Mouse (Mus musculus) heart, postnatal 0 days (tissue): ENCODE data around the gene Kcp. TPM values are rescaled to one million over a fixed set of nuclear protein-coding genes. Genes with fewer than 3 reads are reported as not detected.

Source experiments
- ATAC-seq: fragments of 200-750 bp; cut with Nextera tagmentation; 2 replicates; pipeline ENCODE4 v1.8.0; 2017; ENCODE audit warnings: low read depth, moderate number of reproducible peaks, moderate library complexity; ENCODE audit not compliant: insufficient read depth
- DNase-seq: peaks from one replicate; pipeline ENCODE4 v3.0.0-alpha.2; 2016; ENCODE audit warnings: low spot score
- H3K27ac ChIP-seq: fragments of 300-500 bp; sonication (generic); 2 replicates; pipeline ENCODE4 v1.5.1; 2014; ENCODE audit warnings: low read depth, mild to moderate bottlenecking
- H3K27me3 ChIP-seq: fragments of 300-500 bp; sonication (generic); 2 replicates; pipeline ENCODE4 v1.6.1; 2014; ENCODE audit warnings: low read length, mixed read lengths; ENCODE audit not compliant: control insufficient read depth, insufficient read depth
- H3K36me3 ChIP-seq: fragments of 300-500 bp; sonication (generic); replicated peaks from 2 replicates; pipeline ENCODE4 v1.6.1; 2014; ENCODE audit warnings: low read length, mixed read lengths; ENCODE audit not compliant: control insufficient read depth, insufficient read depth
- H3K4me1 ChIP-seq: fragments of 300-500 bp; sonication (generic); 2 replicates; pipeline ENCODE4 v1.6.1; 2014; ENCODE audit warnings: antibody characterized with exemption; ENCODE audit not compliant: control insufficient read depth, insufficient read depth
- H3K4me2 ChIP-seq: fragments of 300-500 bp; sonication (generic); 2 replicates; pipeline ENCODE4 v1.6.1; 2014; ENCODE audit warnings: low read depth, mild to moderate bottlenecking, low read length, moderate library complexity
- H3K4me3 ChIP-seq: fragments of 300-500 bp; sonication (generic); 2 replicates; pipeline ENCODE4 v1.5.1; 2014; ENCODE audit warnings: low read depth, low read length
- H3K9ac ChIP-seq: fragments of 300-500 bp; sonication (generic); replicated peaks from 2 replicates; pipeline ENCODE4 v1.6.1; 2014; ENCODE audit warnings: low read depth, low read length, mixed read lengths
- H3K9me3 ChIP-seq: fragments of 300-500 bp; sonication (generic); replicated peaks from 2 replicates; pipeline ENCODE4 v1.6.1; 2016; ENCODE audit warnings: low read length; ENCODE audit not compliant: control insufficient read depth
- CTCF ChIP-seq: IDR thresholded peaks from 2 replicates; pipeline ENCODE4 v1.5.1; 2016; ENCODE audit warnings: antibody characterized with exemption, control low read depth, low read depth
- EP300 ChIP-seq: IDR thresholded peaks from 2 replicates; pipeline ENCODE4 v1.6.1; 2016; ENCODE audit warnings: antibody characterized with exemption, low read depth
- WGBS: fragments of 180-500 bp; shearing (Covaris S2); extraction: QIAGEN DNeasy Blood & Tissue Kit; methylation state at CpG from one replicate; pipeline ENCODE4 v1.1.7; 2014; 5-methylcytosine and 5-hydroxymethylcytosine counted together
- polyA plus RNA-seq: library from polyadenylated mRNA; unstranded; fragments of >200 nt; fragmentation: Nextera tagmentation; extraction: Ambion mirVana; gene quantifications from 2 replicates; pipeline ENCODE4 v1.2.1, GENCODE M21; 2015
- total RNA-seq: library from RNA; depleted of rRNA; stranded (reverse); fragments of >200 nt; gene quantifications from 2 replicates; pipeline ENCODE4 v1.2.3, GENCODE M21; 2014; ENCODE audit warnings: low replicate concordance

Kcp gene
- total and polyA plus RNA-seq, 2 experiments from 2014 or later: 4.2 to 17.9 TPM

GRCm38 (mm10) chr6:29545611-29546010 is 37.9 kb upstream of the Kcp start:
- Histone ChIP-seq H3K27ac (no peak overlapping the region), H3K4me1 (no peaks in the 10 kb centered on the region), H3K9me3 (0 out of 2 replicates have a peak, but pooled peaks cover 5% of the 10 kb centered on the region), H3K4me3 (no peak overlapping the region), H3K36me3 (peaks cover 72% of the 10 kb centered on the region), H3K4me2 (no peak overlapping the region), H3K9ac (no peak overlapping the region), H3K27me3 (no peaks in the 10 kb centered on the region)
- no peak for DNase-seq
- ATAC-seq: no peak
- 97% methylated on average over 2 of the region's 2 CpGs for WGBS
- TF ChIP-seq CTCF (no peak), EP300 (no peak)

GRCm38 (mm10) chr6:29540956-29541355 is 33.2 kb upstream of the Kcp start:
- H3K9ac ChIP-seq: no peak overlapping the region
- no peak for TF ChIP-seq EP300
- TF ChIP-seq CTCF: no peak
- H3K4me1 ChIP-seq: no peaks in the 10 kb centered on the region
- no peak overlapping the region for H3K4me2 ChIP-seq
- 0 out of 2 replicates have a peak, but pooled peaks cover 5% of the 10 kb centered on the region for H3K9me3 ChIP-seq
- 88% methylated on average over 1 of the region's 1 CpGs for WGBS
- no peaks in the 10 kb centered on the region for H3K27me3 ChIP-seq
- peaks cover 59% of the 10 kb centered on the region for H3K36me3 ChIP-seq
- H3K27ac ChIP-seq: no peak overlapping the region
- no peak for ATAC-seq
- DNase-seq: no peak
- H3K4me3 ChIP-seq: no peak overlapping the region

- no peaks in the 10 kb centered on the region for H3K27me3 ChIP-seq
- 0 out of 2 replicates have a peak, but pooled peaks cover 3% of the 10 kb centered on the region for H3K4me1 ChIP-seq
- ATAC-seq (no peak), DNase-seq (no peak)
- H3K4me3 ChIP-seq: no peak overlapping the region
- peaks cover 52% of the 10 kb centered on the region for H3K36me3 ChIP-seq
- WGBS: 84% methylated on average over 6 of the region's 6 CpGs
- H3K9me3 ChIP-seq: 0 out of 2 replicates have a peak, but pooled peaks cover 4% of the 10 kb centered on the region
- H3K27ac ChIP-seq: no peak overlapping the region
- TF ChIP-seq CTCF: no peak
- TF ChIP-seq EP300: no peak
- H3K9ac ChIP-seq: no peak overlapping the region
- no peak overlapping the region for H3K4me2 ChIP-seq
Measured at GRCm38 (mm10) chr6:29540223-29540622, 32.5 kb upstream of the Kcp start.

DNA sequence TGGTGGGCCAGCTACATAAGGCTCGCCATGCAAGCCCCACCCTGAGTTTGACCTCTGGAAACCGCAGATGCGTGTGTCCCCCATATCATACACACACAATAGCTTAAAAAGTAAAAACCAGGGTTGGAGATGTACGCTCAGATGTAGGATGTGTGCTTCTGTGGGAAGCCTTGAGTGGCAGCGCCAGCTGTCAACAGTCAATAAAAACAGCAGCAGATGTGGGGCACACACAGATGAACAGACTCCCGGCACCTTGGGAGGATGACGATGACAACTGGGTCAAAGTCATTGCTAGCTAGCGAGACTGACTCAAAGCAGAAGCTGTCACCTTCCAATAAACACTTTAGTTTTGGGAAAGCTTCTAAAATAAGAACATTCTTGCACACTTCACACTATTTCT is 31.8 kb upstream of the Kcp start:
- ATAC-seq: no peak
- no peak overlapping the region for H3K9ac ChIP-seq
- 0 out of 2 replicates have a peak, but pooled peaks cover 3% of the 10 kb centered on the region for H3K4me1 ChIP-seq
- no peaks in the 10 kb centered on the region for H3K27me3 ChIP-seq
- H3K4me2 ChIP-seq: no peak overlapping the region
- H3K9me3 ChIP-seq: no peaks in the 10 kb centered on the region
- DNase-seq: no peak
- TF ChIP-seq CTCF: no peak
- TF ChIP-seq EP300: no peak
- H3K4me3 ChIP-seq: no peak overlapping the region
- WGBS: 78% methylated on average over 8 of the region's 8 CpGs
- H3K36me3 ChIP-seq: peaks cover 45% of the 10 kb centered on the region
- H3K27ac ChIP-seq: no peak overlapping the region

DNA sequence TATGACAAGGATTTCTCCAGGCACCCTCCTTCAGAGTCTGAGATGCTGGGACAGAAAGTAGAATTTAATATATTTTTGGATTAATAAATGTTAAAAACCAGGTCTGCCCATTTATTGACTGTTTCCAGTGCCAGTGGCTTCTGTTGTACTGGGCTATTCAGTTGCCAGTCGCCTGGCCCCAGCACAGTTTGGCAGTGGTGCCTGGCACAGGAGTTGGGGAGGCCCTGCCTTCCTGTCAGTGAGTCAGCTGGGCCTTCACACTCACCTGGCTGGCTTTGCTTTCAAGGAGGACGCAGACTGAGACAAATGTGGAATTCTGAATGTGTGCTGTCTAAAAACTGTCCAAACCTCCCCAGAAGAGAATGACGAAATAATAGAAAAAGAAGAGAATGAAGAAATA is 29.5 kb upstream of the Kcp start:
- no peaks in the 10 kb centered on the region for H3K27me3 ChIP-seq
- H3K9me3 ChIP-seq: no peaks in the 10 kb centered on the region
- 0 out of 2 replicates have a peak, but pooled peaks cover 3% of the 10 kb centered on the region for H3K4me1 ChIP-seq
- DNase-seq (no peak), ATAC-seq (no peak)
- H3K4me3 ChIP-seq: no peak overlapping the region
- H3K36me3 ChIP-seq: peaks cover 25% of the 10 kb centered on the region
- no peak for TF ChIP-seq EP300
- TF ChIP-seq CTCF: no peak
- H3K27ac ChIP-seq: no peak overlapping the region
- no peak overlapping the region for H3K9ac ChIP-seq
- H3K4me2 ChIP-seq: no peak overlapping the region
- WGBS: 83% methylated on average over 3 of the region's 3 CpGs

GRCm38 (mm10) chr6:29536651-29537193 is 29.0 kb upstream of the Kcp start:
- Histone ChIP-seq H3K27me3 (no peaks in the 10 kb centered on the region), H3K9me3 (no peaks in the 10 kb centered on the region), H3K27ac (no peak overlapping the region), H3K4me2 (no peak overlapping the region), H3K4me3 (no peak overlapping the region), H3K9ac (no peak overlapping the region), H3K36me3 (peaks cover 21% of the 10 kb centered on the region), H3K4me1 (0 out of 2 replicates have a peak, but pooled peaks cover 3% of the 10 kb centered on the region)
- DNase-seq: peak; percentile 43
- TF ChIP-seq EP300 (no peak), CTCF (peak; percentile 23)
- no peak for ATAC-seq
- 58% methylated on average over 4 of the region's 4 CpGs for WGBS
